Mouse (Mus musculus) cerebellum, adult 2 months (tissue): Measurements from ENCODE around the gene Mxra7.

Experiments used
- CTCF ChIP-seq: fragments of 200-500 bp; IDR thresholded peaks from 2 replicates; pipeline ENCODE4 v1.5.1; 2011; ENCODE audit warnings: low read depth, mild to moderate bottlenecking, control low read depth, low read length, moderate library complexity, borderline replicate concordance; ENCODE audit not compliant: insufficient read depth
- POLR2A ChIP-seq: fragments of 200-500 bp; IDR thresholded peaks from 2 replicates; pipeline ENCODE4 v1.6.1; 2011; ENCODE audit warnings: low read length, control low read depth, borderline replicate concordance; ENCODE audit not compliant: insufficient read depth

- TF ChIP-seq CTCF (no peak), POLR2A (no peak)
Measured at GRCm38 (mm10) chr11:116813610-116814009, 14.2 kb downstream of the Mxra7 start.
